Mouse (Mus musculus): ENCODE measurements around the gene Thrb.

The Thrb gene

GRCm38 (mm10) chr14:18036573-18036972 lies 376.5 kb downstream of the Thrb start:
- no peak for DNase-seq (ENCODE audit: low spot score)

GRCm38 (mm10) chr14:18062082-18062772 lies 402.2 kb downstream of the Thrb start:
- DNase-seq (ENCODE audit: low spot score), result no peak
